Comparison of ENCODE assay signal across 13 mouse cellular contexts in genomic region chrX:71589181-71589580, GRCm38 (mm10). TPM values are rescaled to one million over a fixed set of nuclear protein-coding genes. Genes with fewer than 3 reads are reported as not detected.
DNase-seq lines count a peak whose midpoint lies in the region.
"Had no signal": no experiment of that assay in that cellular context is flagged by ENCODE, and none has a peak within 500 bp of the region (broad histone marks: within the 10 kb centered on the region; RNA-seq: fewer than 3 reads in every experiment).

No protein-coding gene starts in this region.

- peak; percentile 44 to 51 for DNase-seq in adrenal gland, adult (ENCODE audit: inconsistent age in 2 of 2, low spot score in 1 of 2)
- DNase-seq in adrenal gland, adult 8-10 months, result no peak
- DNase-seq in adrenal gland, postnatal 25 days, result peak; percentile 11
- no peak for DNase-seq in adrenal gland, postnatal 14 days
- peak; percentile 76 for DNase-seq in testis, postnatal 10 days (ENCODE audit: low spot score)
- DNase-seq in yolk sac, embryonic 10.5 days (ENCODE audit: low spot score), result no peak
- DNase-seq: B cell, adult 2 months; cerebellum, adult 11-12 months; cerebellum, adult 2 months; cerebellum, adult 9-10 months; cerebellum, postnatal 10 days; cerebellum, postnatal 25 days; forebrain, postnatal 0 days had no signal

RNA-seq across cellular contexts. Expression of gene Hmgb3, which starts 33.5 kb away (rescaled TPM):
- total RNA-seq in adrenal gland, adult 8-10 months (2022), result 100 to 1,000 TPM; 168 to 275 (median 198) TPM
- 175 and 193 TPM in 2 replicates for total RNA-seq in adrenal gland, postnatal 25 days (2021)
- 151 and 154 TPM in 2 replicates for total RNA-seq in adrenal gland, postnatal 14 days (2021)

Comparison
In these comparisons a context has a peak if more than half of its experiments do, and no peak if none do; other contexts are left out.
1. DNase-seq: peak in adrenal gland, adult (2 of 2), adrenal gland, postnatal 25 days (single experiment) and testis, postnatal 10 days (single experiment); none in adrenal gland, adult 8-10 months (single experiment), adrenal gland, postnatal 14 days (single experiment) and yolk sac, embryonic 10.5 days (single experiment).